Mouse (Mus musculus) stomach, embryonic 16.5 days (tissue): ENCODE measurements around the gene Sobp. TPM values are rescaled to one million over a fixed set of nuclear protein-coding genes. Genes with fewer than 3 reads are reported as not detected.
A peak's percentile ranks its signal among the peaks of the same experiment; 100 is the strongest.

Source experiments
- ATAC-seq: fragments of 200-750 bp; cut with Nextera tagmentation; 2 replicates; pipeline ENCODE4 v1.8.0; 2017; ENCODE audit warnings: moderate number of reproducible peaks, moderate TSS enrichment; ENCODE audit not compliant: insufficient read depth, low FRiP score
- H3K27ac ChIP-seq: fragments of 300-500 bp; sonication (generic); 2 replicates; pipeline ENCODE4 v1.5.1; 2014; ENCODE audit warnings: low read length
- H3K27me3 ChIP-seq: fragments of 300-500 bp; sonication (generic); 2 replicates; pipeline ENCODE4 v1.6.1; 2014; ENCODE audit warnings: low read length, control low read depth, mixed read lengths; ENCODE audit not compliant: control insufficient read depth, insufficient read depth
- H3K36me3 ChIP-seq: fragments of 300-500 bp; sonication (generic); 2 replicates; pipeline ENCODE4 v1.6.1; 2014; ENCODE audit warnings: low read length; ENCODE audit not compliant: control insufficient read depth, insufficient read depth
- H3K4me1 ChIP-seq: fragments of 300-500 bp; sonication (generic); 2 replicates; pipeline ENCODE4 v1.6.1; 2014; ENCODE audit warnings: low read length, control low read depth, mixed read lengths; ENCODE audit not compliant: control insufficient read depth, insufficient read depth
- H3K4me2 ChIP-seq: fragments of 300-500 bp; sonication (generic); 2 replicates; pipeline ENCODE4 v1.6.1; 2014; ENCODE audit warnings: low read depth, low read length, mixed read lengths
- H3K4me3 ChIP-seq: fragments of 300-500 bp; sonication (generic); replicated peaks from 2 replicates; pipeline ENCODE4 v1.5.1; 2014; ENCODE audit warnings: mild to moderate bottlenecking, low read length
- H3K9ac ChIP-seq: fragments of 300-500 bp; sonication (generic); 2 replicates; pipeline ENCODE4 v1.6.1; 2014; ENCODE audit warnings: low read length
- H3K9me3 ChIP-seq: fragments of 300-500 bp; sonication (generic); replicated peaks from 2 replicates; pipeline ENCODE4 v1.6.1; 2016; ENCODE audit warnings: low read length, control low read depth; ENCODE audit not compliant: control insufficient read depth
- WGBS: fragments of 180-500 bp; shearing (Covaris S2); extraction: QIAGEN DNeasy Blood & Tissue Kit; methylation state at CpG from one replicate; pipeline ENCODE4 v1.1.7; 2014; 5-methylcytosine and 5-hydroxymethylcytosine counted together
- polyA plus RNA-seq: library from polyadenylated mRNA; unstranded; fragments of >200 nt; fragmentation: Nextera tagmentation; extraction: Ambion mirVana; gene quantifications from 2 replicates; pipeline ENCODE4 v1.2.1, GENCODE M21; 2015

Gene Sobp
- polyA plus RNA-seq, 1 experiment from 2014 or later: 1.0 TPM

GRCm38 (mm10) chr10:43021512-43022116 lies 152.7 kb downstream of the Sobp start:
- H3K4me3 ChIP-seq: peak overlapping the region; percentile 60
- H3K4me2 ChIP-seq: peak overlapping the region; percentile 99
- H3K27ac ChIP-seq: no peak overlapping the region
- 3% methylated on average over 68 of the region's 69 CpGs for WGBS
- peak overlapping the region; percentile 71 for H3K9ac ChIP-seq
- no peaks in the 10 kb centered on the region for H3K36me3 ChIP-seq
- ATAC-seq: peak; percentile 53
- no peaks in the 10 kb centered on the region for H3K9me3 ChIP-seq
- peaks cover 40% of the 10 kb centered on the region for H3K27me3 ChIP-seq
- H3K4me1 ChIP-seq: peaks cover 19% of the 10 kb centered on the region

DNA sequence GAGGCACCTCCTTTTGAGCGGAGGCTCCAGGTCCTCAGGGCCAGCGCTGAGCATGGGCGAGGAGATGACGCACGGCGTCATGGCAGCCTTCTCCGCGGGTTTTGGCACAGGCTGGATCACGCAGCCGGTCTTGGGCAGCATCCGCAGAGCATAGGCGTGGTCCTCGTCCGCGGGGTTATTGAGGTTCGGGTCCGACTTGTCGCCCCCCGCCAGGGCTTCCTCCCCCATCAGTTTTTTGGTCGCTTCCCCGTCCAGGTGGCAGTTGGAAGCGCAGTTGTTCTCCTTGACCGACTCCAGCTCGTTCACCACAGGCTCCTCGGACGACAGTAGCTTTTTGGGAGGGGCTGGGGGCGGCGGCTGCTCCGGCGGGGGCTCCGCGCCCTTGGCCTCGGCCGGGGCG lies 153.3 kb downstream of the Sobp start:
- Histone ChIP-seq H3K4me3 (peak overlapping the region; percentile 60), H3K9ac (peak overlapping the region; percentile 71), H3K4me1 (peaks cover 19% of the 10 kb centered on the region), H3K4me2 (peak overlapping the region; percentile 99), H3K9me3 (no peaks in the 10 kb centered on the region), H3K27ac (no peak overlapping the region), H3K36me3 (no peaks in the 10 kb centered on the region), H3K27me3 (peaks cover 40% of the 10 kb centered on the region)
- 3% methylated on average over 35 of the region's 35 CpGs for WGBS
- ATAC-seq: peak; percentile 7; the same call in 1 of the 2 replicates

- no peak for ATAC-seq
- WGBS: 80% methylated on average over 5 of the region's 5 CpGs
- Histone ChIP-seq H3K27me3 (peaks cover 7% of the 10 kb centered on the region; the same call in 1 of the 2 replicates), H3K9ac (no peak overlapping the region), H3K4me3 (no peak overlapping the region), H3K36me3 (no peaks in the 10 kb centered on the region), H3K9me3 (no peaks in the 10 kb centered on the region), H3K4me1 (0 out of 2 replicates have a peak, but pooled peaks cover 2% of the 10 kb centered on the region), H3K4me2 (no peak overlapping the region), H3K27ac (no peak overlapping the region)
These were observed 159.5 kb downstream of the Sobp start for GRCm38 (mm10) chr10:43014782-43015181.

GRCm38 (mm10) chr10:43014358-43014757 lies 160.0 kb downstream of the Sobp start:
- WGBS: 76% methylated on average over 4 of the region's 4 CpGs
- Histone ChIP-seq H3K27me3 (peaks cover 3% of the 10 kb centered on the region; the same call in 1 of the 2 replicates), H3K4me3 (no peak overlapping the region), H3K4me1 (0 out of 2 replicates have a peak, but pooled peaks cover 2% of the 10 kb centered on the region), H3K36me3 (no peaks in the 10 kb centered on the region), H3K9ac (no peak overlapping the region), H3K4me2 (no peak overlapping the region), H3K9me3 (no peaks in the 10 kb centered on the region), H3K27ac (no peak overlapping the region)
- ATAC-seq: no peak

DNA sequence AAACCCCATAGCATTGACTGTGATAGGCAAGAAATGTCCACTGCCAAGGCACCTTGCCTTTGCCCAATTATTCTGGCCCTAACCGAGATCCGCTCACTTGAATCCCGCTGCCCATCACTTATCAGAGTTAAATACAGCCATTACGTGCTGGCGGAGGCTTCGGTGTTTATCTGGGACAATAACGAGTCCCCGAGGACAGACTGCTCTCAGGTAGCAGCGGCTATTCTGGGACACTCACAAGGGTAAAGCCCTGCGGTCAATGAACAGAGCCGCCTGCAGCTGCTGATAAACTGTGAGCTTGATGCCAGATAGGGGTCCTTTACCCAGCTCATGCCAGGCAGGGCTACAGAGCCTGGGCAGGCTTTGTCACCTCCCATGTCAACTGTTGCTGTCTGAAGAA lies 166.2 kb downstream of the Sobp start:
- no peak overlapping the region for H3K27ac ChIP-seq
- no peak overlapping the region for H3K4me3 ChIP-seq
- ATAC-seq: no peak
- H3K9me3 ChIP-seq: no peaks in the 10 kb centered on the region
- no peak overlapping the region for H3K9ac ChIP-seq
- WGBS: 70% methylated on average over 11 of the region's 11 CpGs
- H3K4me1 ChIP-seq: peaks cover under 1% of the 10 kb centered on the region; the same call in 1 of the 2 replicates
- no peak overlapping the region for H3K4me2 ChIP-seq
- H3K36me3 ChIP-seq: no peaks in the 10 kb centered on the region
- no peaks in the 10 kb centered on the region for H3K27me3 ChIP-seq

DNA sequence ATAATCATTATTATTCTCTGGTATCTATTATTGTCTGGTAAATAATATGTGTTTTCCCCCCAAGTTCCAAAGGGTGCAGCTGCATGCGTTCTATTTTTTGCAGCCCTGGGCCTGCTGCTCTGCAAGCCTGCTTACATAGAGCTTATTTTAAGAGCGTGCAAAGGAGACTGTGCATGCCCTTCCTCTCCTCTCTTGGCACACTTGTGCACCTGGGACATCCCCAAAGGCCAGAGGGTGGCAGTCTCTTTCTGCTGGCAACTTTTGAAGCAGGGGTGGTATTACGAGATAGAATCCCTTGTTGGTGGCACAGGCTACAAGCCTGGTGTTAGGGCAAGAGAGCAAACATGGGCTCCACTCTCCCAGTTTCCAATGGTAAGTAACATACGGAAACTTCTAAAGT lies 167.8 kb downstream of the Sobp start:
- H3K4me1 ChIP-seq: peaks cover 15% of the 10 kb centered on the region; the same call in 1 of the 2 replicates
- H3K9ac ChIP-seq: no peak overlapping the region
- no peaks in the 10 kb centered on the region for H3K27me3 ChIP-seq
- ATAC-seq: no peak
- H3K27ac ChIP-seq: no peak overlapping the region
- H3K36me3 ChIP-seq: no peaks in the 10 kb centered on the region
- no peaks in the 10 kb centered on the region for H3K9me3 ChIP-seq
- WGBS: 82% methylated on average over 4 of the region's 4 CpGs
- no peak overlapping the region for H3K4me2 ChIP-seq
- H3K4me3 ChIP-seq: no peak overlapping the region

GRCm38 (mm10) chr10:43005677-43006076 lies 168.7 kb downstream of the Sobp start:
- H3K9ac ChIP-seq: no peak overlapping the region
- H3K9me3 ChIP-seq: no peaks in the 10 kb centered on the region
- no peak for ATAC-seq
- H3K27ac ChIP-seq: no peak overlapping the region
- no peaks in the 10 kb centered on the region for H3K36me3 ChIP-seq
- no peak overlapping the region for H3K4me3 ChIP-seq
- WGBS: 72% methylated on average over 7 of the region's 7 CpGs
- no peak overlapping the region for H3K4me2 ChIP-seq
- no peaks in the 10 kb centered on the region for H3K27me3 ChIP-seq
- peaks cover 15% of the 10 kb centered on the region; the same call in 1 of the 2 replicates for H3K4me1 ChIP-seq

DNA sequence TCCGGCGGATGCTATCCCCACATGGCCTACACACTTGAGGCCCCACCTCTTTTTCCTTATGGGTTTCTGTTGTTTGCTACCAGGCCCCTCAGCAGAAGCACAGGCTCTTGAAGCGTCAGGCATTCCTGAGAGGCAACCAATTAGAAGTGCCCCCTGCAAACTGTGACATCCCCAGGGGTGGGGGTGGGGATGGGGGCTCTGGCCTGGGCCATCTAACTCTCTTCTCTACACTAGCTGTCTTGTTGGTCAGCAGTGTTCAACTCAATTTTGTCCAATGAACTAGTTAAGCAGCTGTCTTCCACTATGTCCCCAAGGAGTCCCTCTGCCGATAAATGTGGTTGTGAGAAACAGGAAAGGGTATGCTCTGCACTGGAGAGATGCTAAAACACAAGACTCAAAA lies 169.3 kb downstream of the Sobp start:
- H3K9me3 ChIP-seq: no peaks in the 10 kb centered on the region
- H3K4me2 ChIP-seq: no peak overlapping the region
- no peaks in the 10 kb centered on the region for H3K36me3 ChIP-seq
- no peak overlapping the region for H3K9ac ChIP-seq
- no peak overlapping the region for H3K27ac ChIP-seq
- peaks cover 15% of the 10 kb centered on the region; the same call in 1 of the 2 replicates for H3K4me1 ChIP-seq
- H3K27me3 ChIP-seq: no peaks in the 10 kb centered on the region
- WGBS: 88% methylated on average over 4 of the region's 4 CpGs
- no peak overlapping the region for H3K4me3 ChIP-seq
- ATAC-seq: no peak

DNA sequence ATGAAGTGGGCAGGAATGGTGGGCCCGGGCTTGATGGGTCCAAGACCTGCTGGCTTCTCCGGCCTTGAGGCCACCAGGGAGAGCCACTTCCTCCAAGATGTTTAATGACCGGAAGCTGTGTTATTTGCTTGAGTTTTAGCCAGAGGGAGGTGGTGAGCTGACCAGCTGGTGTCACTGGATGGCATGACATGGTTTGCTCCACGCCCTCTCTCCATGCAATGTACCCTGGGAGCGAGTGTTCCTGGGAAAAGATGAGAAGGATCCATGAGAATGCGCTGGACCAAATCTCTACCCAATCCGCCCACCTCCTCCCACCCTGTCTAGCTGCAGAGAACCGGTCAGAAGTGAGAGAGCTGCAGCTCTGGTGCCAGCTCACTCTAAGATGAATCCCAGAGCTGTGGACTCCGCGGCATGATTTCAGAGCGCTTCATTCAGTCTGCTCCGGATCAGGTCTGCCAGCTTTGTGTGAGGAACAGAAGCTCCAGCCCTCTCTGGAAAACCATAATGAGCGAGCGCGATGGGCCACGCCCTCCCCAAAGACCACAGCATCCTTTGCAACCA lies 170.1 kb downstream of the Sobp start:
- Histone ChIP-seq H3K4me1 (peaks cover 15% of the 10 kb centered on the region; the same call in 1 of the 2 replicates), H3K36me3 (no peaks in the 10 kb centered on the region), H3K4me3 (no peak overlapping the region), H3K27ac (no peak overlapping the region), H3K9ac (no peak overlapping the region), H3K4me2 (no peak overlapping the region), H3K27me3 (no peaks in the 10 kb centered on the region), H3K9me3 (no peaks in the 10 kb centered on the region)
- 91% methylated on average over 16 of the region's 16 CpGs for WGBS
- no peak for ATAC-seq
